ENCODE assay signal across 12 mouse cellular contexts in the genomic region with DNA sequence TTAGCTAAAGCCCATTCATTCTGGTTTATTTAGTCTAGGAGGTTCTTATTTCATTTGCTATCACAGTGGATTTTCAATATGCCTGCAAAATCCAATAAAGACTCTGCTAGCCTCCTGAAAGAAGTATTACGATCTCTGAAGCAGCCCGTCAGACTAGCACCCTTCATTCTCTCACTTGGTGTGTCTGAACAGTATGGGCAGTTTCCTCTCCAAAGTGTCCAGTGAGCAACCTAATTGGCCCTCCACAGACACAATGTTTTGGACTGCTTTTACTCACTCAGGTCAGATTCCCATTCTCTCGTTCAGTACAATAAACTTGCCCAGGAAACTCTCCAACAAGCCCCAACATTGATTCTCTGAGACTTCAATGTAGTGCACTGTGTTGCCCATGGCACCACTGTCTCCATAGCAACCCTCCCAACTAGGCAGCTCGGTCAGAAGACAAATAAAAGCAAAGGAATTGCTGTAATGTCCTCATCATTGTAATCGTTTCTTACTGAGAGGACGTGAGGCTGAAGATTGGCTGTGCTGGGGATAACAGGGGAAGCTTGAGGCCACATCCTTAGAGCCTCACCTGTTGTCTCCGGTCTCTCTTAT.
DNase-seq lines count a peak whose midpoint lies in the region; ATAC-seq and TF ChIP-seq lines count a peak whose summit lies in the region.
"Had no signal": no experiment of that assay in that cellular context is flagged by ENCODE, and none has a peak within 500 bp of the region (broad histone marks: within the 10 kb centered on the region; RNA-seq: fewer than 3 reads in every experiment).

No protein-coding gene starts in this region.

- H3K9me3 ChIP-seq in lung, postnatal 0 days (ENCODE audit: low read length): no peaks in the 10 kb centered on the region
- no peaks in the 10 kb centered on the region for H3K9me3 ChIP-seq in forebrain, embryonic 10.5 days
- H3K9me3 ChIP-seq in hindbrain, postnatal 0 days (ENCODE audit: low read length): no peaks in the 10 kb centered on the region
- no peaks in the 10 kb centered on the region for H3K9me3 ChIP-seq in limb, embryonic 10.5 days (replicated peaks)

- no peak overlapping the region for H3K27ac ChIP-seq in lung, postnatal 0 days (ENCODE audit: low read length)
- no peak overlapping the region for H3K27ac ChIP-seq in forebrain, embryonic 10.5 days
- no peak overlapping the region for H3K27ac ChIP-seq in hindbrain, postnatal 0 days
- no peak overlapping the region for H3K27ac ChIP-seq in limb, embryonic 10.5 days

- H3K4me2 ChIP-seq in lung, postnatal 0 days (replicated peaks; ENCODE audit: low read depth, low read length): no peak overlapping the region
- H3K4me2 ChIP-seq in hindbrain, postnatal 0 days (ENCODE audit: low read depth, low read length): no peak overlapping the region
- H3K4me2 ChIP-seq: heart, embryonic 11.5 days had no signal

- no peaks in the 10 kb centered on the region for H3K27me3 ChIP-seq in lung, postnatal 0 days (replicated peaks; ENCODE audit: insufficient read depth, low read length)
- H3K27me3 ChIP-seq in forebrain, embryonic 10.5 days (ENCODE audit: poor library complexity, severe bottlenecking): no peaks in the 10 kb centered on the region
- no peaks in the 10 kb centered on the region for H3K27me3 ChIP-seq in hindbrain, postnatal 0 days (ENCODE audit: insufficient read depth, low read length)
- H3K27me3 ChIP-seq in limb, embryonic 10.5 days (ENCODE audit: low read depth, poor library complexity, severe bottlenecking): no peaks in the 10 kb centered on the region

- WGBS in lung, postnatal 0 days: 50% methylated on average over 7 of the region's 7 CpGs
- 53% methylated on average over 7 of the region's 7 CpGs for WGBS in forebrain, embryonic 10.5 days
- 22% methylated on average over 7 of the region's 7 CpGs for WGBS in hindbrain, postnatal 0 days
- WGBS in limb, embryonic 10.5 days: 71% methylated on average over 7 of the region's 7 CpGs

- ATAC-seq in lung, postnatal 0 days: no peak
- ATAC-seq in hindbrain, postnatal 0 days: peak; percentile 81

- H3K36me3 ChIP-seq in lung, postnatal 0 days (ENCODE audit: insufficient read depth, low read length): no peaks in the 10 kb centered on the region
- H3K36me3 ChIP-seq in forebrain, embryonic 10.5 days (replicated peaks): no peaks in the 10 kb centered on the region
- no peaks in the 10 kb centered on the region for H3K36me3 ChIP-seq in hindbrain, postnatal 0 days (ENCODE audit: insufficient read depth, low read length)
- H3K36me3 ChIP-seq in limb, embryonic 10.5 days: no peaks in the 10 kb centered on the region

- no peak overlapping the region for H3K9ac ChIP-seq in lung, postnatal 0 days (replicated peaks; ENCODE audit: low read depth)
- H3K9ac ChIP-seq in hindbrain, postnatal 0 days (replicated peaks; ENCODE audit: low read length): no peak overlapping the region

- no peak for TF ChIP-seq EP300 in lung, postnatal 0 days (IDR thresholded peaks at IDR 0.05)

- peak; percentile 17 for DNase-seq in lung, postnatal 0 days (ENCODE audit: low spot score)
- no peak for DNase-seq in lung, adult 18-20 months
- peak; percentile 24 for DNase-seq in forebrain, embryonic 10.5 days (ENCODE audit: extremely low spot score, low spot score)
- DNase-seq in hindbrain, postnatal 0 days (ENCODE audit: low spot score): peak; percentile 76
- peak; percentile 35 for DNase-seq in telencephalon, adult 2 months (ENCODE audit: low read depth, low spot score)
- DNase-seq in ovary, postnatal 36 days (ENCODE audit: low spot score): no peak
- no peak for DNase-seq in limb, embryonic 10.5 days (ENCODE audit: low spot score)
- DNase-seq in cerebellum, postnatal 14 days: no peak
- DNase-seq: cerebellum, adult 9-10 months; kidney, adult 8-10 months; lung, postnatal 36 days had no signal

- H3K4me3 ChIP-seq in lung, postnatal 0 days (ENCODE audit: low read depth, low read length): no peak overlapping the region
- no peak overlapping the region for H3K4me3 ChIP-seq in forebrain, embryonic 10.5 days
- H3K4me3 ChIP-seq in hindbrain, postnatal 0 days (ENCODE audit: low read length): no peak overlapping the region
- H3K4me3 ChIP-seq in limb, embryonic 10.5 days: no peak overlapping the region

- no peak for TF ChIP-seq CTCF in lung, postnatal 0 days (IDR thresholded peaks at IDR 0.05)
- no peak for TF ChIP-seq CTCF in hindbrain, postnatal 0 days (IDR thresholded peaks at IDR 0.05; ENCODE audit: low read depth)

- H3K4me1 ChIP-seq in lung, postnatal 0 days (ENCODE audit: insufficient read depth, low read depth, low read length): no peaks in the 10 kb centered on the region
- peaks cover 18% of the 10 kb centered on the region for H3K4me1 ChIP-seq in forebrain, embryonic 10.5 days
- H3K4me1 ChIP-seq in hindbrain, postnatal 0 days (ENCODE audit: insufficient read depth, low read length): no peaks in the 10 kb centered on the region
- peaks cover 8% of the 10 kb centered on the region for H3K4me1 ChIP-seq in limb, embryonic 10.5 days

Comparison
In these comparisons a context has a peak if more than half of its experiments do, and no peak if none do; other contexts are left out.
1. DNase-seq: peak in lung, postnatal 0 days (single experiment), forebrain, embryonic 10.5 days (single experiment), hindbrain, postnatal 0 days (single experiment) and telencephalon, adult 2 months (single experiment); none in lung, adult 18-20 months (0 of 2), ovary, postnatal 36 days (single experiment), limb, embryonic 10.5 days (single experiment) and cerebellum, postnatal 14 days (0 of 2).